Mouse (Mus musculus) CH12.LX (cell line): ENCODE measurements around the gene Dpp6. TPM values are rescaled to one million over a fixed set of nuclear protein-coding genes. Genes with fewer than 3 reads are reported as not detected.

Experiments
- DNase-seq: peaks from one replicate; pipeline ENCODE4 v3.0.0-alpha.2; 2013; ENCODE audit errors: extremely low read depth
- H3K27ac ChIP-seq: 2 replicates; pipeline ENCODE4 v1.5.1; 2012; ENCODE audit warnings: low read depth, mild to moderate bottlenecking, control low read depth, moderate library complexity; ENCODE audit not compliant: insufficient read depth
- H3K27me3 ChIP-seq: replicated peaks from 2 replicates; pipeline ENCODE3; 2012; ENCODE audit warnings: inconsistent platforms
- H3K36me3 ChIP-seq, 2 experiments: replicated peaks in 1 of 2; 2 replicates each; pipeline versions ENCODE3 to v1.6.1; 2012; ENCODE audit warnings: inconsistent platforms in 1 of 2, low read length in 1 of 2, mild to moderate bottlenecking in 1 of 2, mixed read lengths in 1 of 2, moderate library complexity in 1 of 2; ENCODE audit not compliant: control insufficient read depth in 1 of 2, insufficient read depth in 1 of 2
- H3K4me1 ChIP-seq, 2 experiments: 2 replicates each; pipeline ENCODE4 v1.6.1; 2012; ENCODE audit warnings: inconsistent platforms in 1 of 2, moderate library complexity in 1 of 2; ENCODE audit not compliant: insufficient read depth in 2 of 2, control insufficient read depth in 1 of 2
- H3K4me2 ChIP-seq: 2 replicates; pipeline ENCODE4 v1.6.1; 2012; ENCODE audit warnings: low read depth, mild to moderate bottlenecking, control low read depth; ENCODE audit not compliant: poor library complexity, insufficient read depth, severe bottlenecking
- H3K4me3 ChIP-seq, 3 experiments: fragments of 150-350 bp in 1 of 3; sonication (generic) in 1 of 3; replicated peaks in 1 of 3; 2 replicates each; pipeline versions ENCODE3 to v1.5.1; 2011 to 2012; ENCODE audit warnings: low read depth in 2 of 3, low read length in 2 of 3, mild to moderate bottlenecking in 2 of 3, moderate library complexity in 2 of 3, control low read depth in 1 of 3, improper control_type of control experiment in 1 of 3, inconsistent platforms in 1 of 3, mixed read lengths in 1 of 3; ENCODE audit not compliant: poor library complexity in 1 of 3
- H3K79me2 ChIP-seq: replicated peaks from 2 replicates; pipeline ENCODE4 v1.6.1; 2012; ENCODE audit warnings: mild to moderate bottlenecking, moderate library complexity; ENCODE audit not compliant: control insufficient read depth, poor library complexity, insufficient read depth, severe bottlenecking; ENCODE audit errors: extremely low read depth
- H3K9ac ChIP-seq: 2 replicates; pipeline ENCODE4 v1.6.1; 2012; ENCODE audit warnings: low read depth, mild to moderate bottlenecking, control low read depth, moderate library complexity; ENCODE audit not compliant: insufficient read depth
- H3K9me3 ChIP-seq: replicated peaks from 2 replicates; pipeline ENCODE3; 2012; ENCODE audit warnings: low read length, inconsistent platforms, mixed read lengths
- CHD1 ChIP-seq: IDR thresholded peaks from 2 replicates; pipeline ENCODE4 v1.6.1; 2012; ENCODE audit warnings: low read depth, low read length, improper control_type of control experiment, inconsistent platforms
- CHD2 ChIP-seq: IDR thresholded peaks from 2 replicates; pipeline ENCODE4 v1.6.1; 2011; ENCODE audit warnings: low read length, improper control_type of control experiment
- CTCF ChIP-seq, 2 experiments: IDR thresholded peaks in 1 of 2; conservative IDR thresholded peaks in 1 of 2; 2 replicates each; pipeline ENCODE4 v1.5.1; 2011 to 2012; ENCODE audit warnings: low read depth in 2 of 2, low read length in 2 of 2, improper control_type of control experiment in 1 of 2, inconsistent platforms in 1 of 2, mild to moderate bottlenecking in 1 of 2, moderate library complexity in 1 of 2
- ELF1 ChIP-seq: IDR thresholded peaks from 2 replicates; pipeline ENCODE4 v1.6.1; 2014; ENCODE audit warnings: low read depth, mild to moderate bottlenecking, inconsistent platforms, low read length, improper control_type of control experiment
- ETS1 ChIP-seq: conservative IDR thresholded peaks from 2 replicates; pipeline ENCODE4 v1.6.1; 2012; ENCODE audit warnings: low read depth, mild to moderate bottlenecking, inconsistent platforms, low read length, improper control_type of control experiment, moderate library complexity
- HCFC1 ChIP-seq: IDR thresholded peaks from 2 replicates; pipeline ENCODE4 v1.6.1; 2012; ENCODE audit warnings: low read depth, mild to moderate bottlenecking, inconsistent platforms, low read length, improper control_type of control experiment
- JUND ChIP-seq: conservative IDR thresholded peaks from 2 replicates; pipeline ENCODE4 v1.6.1; 2011; ENCODE audit warnings: low read depth, low read length, improper control_type of control experiment
- KAT2A ChIP-seq: IDR thresholded peaks from 2 replicates; pipeline ENCODE4 v1.6.1; 2012; ENCODE audit warnings: low read length, improper control_type of control experiment, inconsistent platforms; ENCODE audit not compliant: insufficient replicate concordance
- MAX ChIP-seq: IDR thresholded peaks from 2 replicates; pipeline ENCODE4 v1.6.1; 2011; ENCODE audit warnings: low read length, improper control_type of control experiment
- MAZ ChIP-seq: IDR thresholded peaks from 2 replicates; pipeline ENCODE4 v1.6.1; 2012; ENCODE audit warnings: low read depth, mild to moderate bottlenecking, inconsistent platforms, low read length, improper control_type of control experiment, moderate library complexity
- MEF2A ChIP-seq: IDR thresholded peaks from 2 replicates; pipeline ENCODE4 v1.6.1; 2014; ENCODE audit warnings: low read depth, mild to moderate bottlenecking, inconsistent platforms, low read length, improper control_type of control experiment, borderline replicate concordance
- NELFE ChIP-seq: IDR thresholded peaks from 2 replicates; pipeline ENCODE4 v1.6.1; 2011; ENCODE audit warnings: low read depth, low read length, improper control_type of control experiment
- PAX5 ChIP-seq: IDR thresholded peaks from 2 replicates; pipeline ENCODE4 v1.6.1; 2012; ENCODE audit warnings: low read length, inconsistent platforms, mixed read lengths
- POLR2A ChIP-seq: IDR thresholded peaks from 2 replicates; pipeline ENCODE4 v1.6.1; 2011; ENCODE audit warnings: low read depth, mild to moderate bottlenecking, improper control_type of control experiment, low read length
- RAD21 ChIP-seq: IDR thresholded peaks from 2 replicates; pipeline ENCODE4 v1.6.1; 2011; ENCODE audit warnings: low read depth, mild to moderate bottlenecking, low read length, improper control_type of control experiment, moderate library complexity
- RCOR1 ChIP-seq: conservative IDR thresholded peaks from 2 replicates; pipeline ENCODE4 v1.6.1; 2012; ENCODE audit warnings: low read depth, mild to moderate bottlenecking, inconsistent platforms, low read length, improper control_type of control experiment
- SIN3A ChIP-seq: IDR thresholded peaks from 2 replicates; pipeline ENCODE4 v1.6.1; 2012; ENCODE audit warnings: low read length, improper control_type of control experiment, inconsistent platforms
- SMC3 ChIP-seq: IDR thresholded peaks from 2 replicates; pipeline ENCODE4 v1.6.1; 2011; ENCODE audit warnings: low read depth, low read length, improper control_type of control experiment
- TCF12 ChIP-seq: IDR thresholded peaks from 2 replicates; pipeline ENCODE4 v1.6.1; 2014; ENCODE audit warnings: low read depth, mild to moderate bottlenecking, inconsistent platforms, low read length, improper control_type of control experiment
- USF1 ChIP-seq: IDR thresholded peaks from 2 replicates; pipeline ENCODE4 v1.6.1; 2014; ENCODE audit warnings: low read depth, mild to moderate bottlenecking, inconsistent platforms, low read length, improper control_type of control experiment
- ZC3H11A ChIP-seq: IDR thresholded peaks from 2 replicates; pipeline ENCODE4 v1.6.1; 2012; ENCODE audit warnings: low read depth, mild to moderate bottlenecking, inconsistent platforms, low read length, improper control_type of control experiment
- ZKSCAN1 ChIP-seq: IDR thresholded peaks from 2 replicates; pipeline ENCODE4 v1.6.1; 2012; ENCODE audit warnings: low read depth, inconsistent platforms, low read length, improper control_type of control experiment, borderline replicate concordance
- ZMIZ1 ChIP-seq: IDR thresholded peaks from 2 replicates; pipeline ENCODE4 v1.6.1; 2012; ENCODE audit warnings: low read depth, mild to moderate bottlenecking, inconsistent platforms, low read length, improper control_type of control experiment
- dilution Hi-C: fragments of 300-500 bp; cut with MboI; formaldehyde crosslinking; loops from 2 replicates; pipeline ENCODE4 v1.14.3; 2020; ENCODE audit warnings: low sequenced_read_pairs; ENCODE audit not compliant: extremely low pct_unique_long_range_greater_than_20kb, extremely low pct_ligation_motif_present
- in situ Hi-C: fragments of 300-500 bp; cut with MboI; formaldehyde crosslinking; loops from 3 replicates; pipeline ENCODE4 v1.14.3; 2019; ENCODE audit warnings: low sequenced_read_pairs, low pct_ligation_motif_present, low pct_unique_long_range_greater_than_20kb, mixed read lengths
- polyA plus RNA-seq: library from polyadenylated mRNA; unstranded; fragments of >175 nt; gene quantifications from 2 replicates; pipeline ENCODE4 v1.2.1, GENCODE M21; 2012; ENCODE audit warnings: low read depth; ENCODE audit not compliant: insufficient read length
- total RNA-seq, 2 experiments: library from RNA; depleted of rRNA; stranded (reverse); fragments of 300-350 nt in 1 of 2; fragments of >200 nt in 1 of 2; gene quantifications; 2 replicates each; pipeline ENCODE4 v1.2.3; 2012 to 2014

Dpp6 gene
- total and polyA plus RNA-seq, 3 experiments: not detected

GRCm38 (mm10) chr5:27304115-27304514 is 487.1 kb downstream of the Dpp6 start:
- dilution Hi-C loops: no loop called here
- Histone ChIP-seq H3K36me3 (no peaks in the 10 kb centered on the region), H3K4me2 (no peak overlapping the region), H3K27me3 (no peaks in the 10 kb centered on the region)
- in situ Hi-C loops: no loop called here
- no peak for DNase-seq
- TF ChIP-seq KAT2A (no peak), RCOR1 (no peak), RAD21 (no peak), ETS1 (no peak), NELFE (no peak), SMC3 (no peak), ELF1 (no peak), ZMIZ1 (no peak)
- TF ChIP-seq, all 38 proteins: peak for 0
- no peak overlapping the region for H3K4me3 ChIP-seq
- H3K4me1 ChIP-seq: peaks cover 0 to 21% of the 10 kb centered on the region in 2 experiments; a peak in 2 of 4 replicates
- H3K27ac ChIP-seq: no peak overlapping the region
- H3K9ac ChIP-seq: no peak overlapping the region
- H3K79me2 ChIP-seq: no peaks in the 10 kb centered on the region
- H3K9me3 ChIP-seq: peaks cover 5% of the 10 kb centered on the region

- in situ Hi-C loops: no loop called here
- dilution Hi-C loops: no loop called here
Observed at GRCm38 (mm10) chr5:27306497-27307152, 489.6 kb downstream of the Dpp6 start.

More at GRCm38 (mm10) chr5:27306497-27307152, 489.6 kb downstream of the Dpp6 start:
- no peak for DNase-seq
- no peaks in the 10 kb centered on the region for H3K27me3 ChIP-seq
- H3K27ac ChIP-seq: no peak overlapping the region
- H3K9me3 ChIP-seq: peaks cover 13% of the 10 kb centered on the region
- peaks cover 0 to 21% of the 10 kb centered on the region in 2 experiments; a peak in 2 of 4 replicates for H3K4me1 ChIP-seq
- H3K9ac ChIP-seq: no peak overlapping the region
- TF ChIP-seq SIN3A: no peak
- no peak for TF ChIP-seq TCF12
- TF ChIP-seq ZKSCAN1: no peak
- no peak for TF ChIP-seq ZC3H11A
- TF ChIP-seq JUND: no peak
- TF ChIP-seq HCFC1: no peak
- TF ChIP-seq POLR2A: no peak
- TF ChIP-seq PAX5: no peak
- TF ChIP-seq CTCF (conservative IDR thresholded peaks at IDR 0.05 in 1 of 2, IDR thresholded peaks at IDR 0.05 in 1 of 2; ENCODE audit: low read depth in 2 of 2, low read length in 2 of 2): no peak
- no peak for TF ChIP-seq KAT2A
- TF ChIP-seq CHD1: no peak
- TF ChIP-seq RAD21: no peak
- TF ChIP-seq MAX: no peak
- TF ChIP-seq USF1: no peak
- no peak for TF ChIP-seq ZMIZ1
- no peak for TF ChIP-seq ELF1
- no peak for TF ChIP-seq CHD2
- no peak for TF ChIP-seq MAZ
- no peak for TF ChIP-seq MEF2A
- TF ChIP-seq, all 38 proteins: peak for 0
- Histone ChIP-seq H3K79me2 (no peaks in the 10 kb centered on the region), H3K36me3 (no peaks in the 10 kb centered on the region), H3K4me2 (no peak overlapping the region), H3K4me3 (no peak overlapping the region)
